Mouse (Mus musculus) heart, adult 18-20 months (tissue): ENCODE measurements around the gene Upk3b. TPM values are rescaled to one million over a fixed set of nuclear protein-coding genes. Genes with fewer than 3 reads are reported as not detected.

Source experiments
- DNase-seq, 2 experiments: peaks; one replicate each; pipeline ENCODE4 v3.0.0; 2021 to 2022; ENCODE audit warnings: mixed read lengths in 1 of 2
- long read RNA-seq, 2 experiments: library from polyadenylated mRNA; stranded (forward); transcript quantifications; one replicate each; pipeline ENCODE4 v2.0.0; 2021
- total RNA-seq, 2 experiments: library from RNA; stranded (reverse); gene quantifications; 2 replicates each; pipeline ENCODE4 v1.2.3; 2021

Upk3b gene
- 10 to 100 TPM; 11.1 to 23.7 TPM for total RNA-seq
- long read RNA-seq, experiment 1, transcript Upk3b-201 (6 exons, 3,530 nt), result major isoform, 19 of 22 reads
- long read RNA-seq, experiment 1, partial matches to known transcripts, result 1 of 22 reads
- long read RNA-seq, experiment 1, other reads (novel, unspliced or antisense), result 2 of 22 reads
- long read RNA-seq, experiment 2, transcript Upk3b-201 (6 exons, 3,530 nt), result major isoform, 11 of 13 reads
- long read RNA-seq, experiment 2, partial matches to known transcripts, result 0 of 13 reads
- long read RNA-seq, experiment 2, other reads (novel, unspliced or antisense), result 2 of 13 reads

- peak in 1 of 2 experiments; percentile 45 for DNase-seq
Observed at GRCm38 (mm10) chr5:136038258-136039214, at the start of gene Upk3b. Upk3b (plus strand) TSS chr5:136038496.

GRCm38 (mm10) chr5:135990601-135991000 lies 47.7 kb upstream of the Upk3b start:
- DNase-seq, result peak; percentile 14 to 50

- DNase-seq, result no peak
Observed at GRCm38 (mm10) chr5:135993381-135993965, 44.8 kb upstream of the Upk3b start.

GRCm38 (mm10) chr5:135994335-135994724 lies 44.0 kb upstream of the Upk3b start:
- DNase-seq, result no peak

GRCm38 (mm10) chr5:135994725-135995687 lies 43.3 kb upstream of the Upk3b start, which contains the start of gene Dtx2:
Dtx2 (plus strand) TSS chr5:135994800.
- DNase-seq, result peak; percentile 94 to 95

- DNase-seq, result no peak
Observed at GRCm38 (mm10) chr5:135996162-135996561, 42.1 kb upstream of the Upk3b start.

- DNase-seq, result no peak
Observed at GRCm38 (mm10) chr5:136001222-136001621, 37.1 kb upstream of the Upk3b start.

GRCm38 (mm10) chr5:136002325-136002724 lies 36.0 kb upstream of the Upk3b start:
- no peak for DNase-seq

- DNase-seq, result no peak
Observed at GRCm38 (mm10) chr5:136002751-136003151, 35.5 kb upstream of the Upk3b start.

GRCm38 (mm10) chr5:136004537-136004936 lies 33.8 kb upstream of the Upk3b start:
- no peak for DNase-seq

GRCm38 (mm10) chr5:136007745-136008144 lies 30.6 kb upstream of the Upk3b start:
- DNase-seq, result no peak

GRCm38 (mm10) chr5:136014877-136015276 lies 23.4 kb upstream of the Upk3b start:
- DNase-seq, result peak; percentile 20 to 42

GRCm38 (mm10) chr5:136015586-136015985 lies 22.7 kb upstream of the Upk3b start:
- peak in 1 of 2 experiments; percentile 15 for DNase-seq

- peak; percentile 19 to 42 for DNase-seq
Observed at GRCm38 (mm10) chr5:136016014-136016876, 22.1 kb upstream of the Upk3b start.

GRCm38 (mm10) chr5:136017262-136017661 lies 21.0 kb upstream of the Upk3b start:
- DNase-seq, result peak; percentile 26 to 50

- no peak for DNase-seq
Observed at GRCm38 (mm10) chr5:136018726-136019125, 19.6 kb upstream of the Upk3b start.

GRCm38 (mm10) chr5:136019907-136020306 lies 18.4 kb upstream of the Upk3b start:
- DNase-seq, result peak in 1 of 2 experiments; percentile 37

- peak in 1 of 2 experiments; percentile 23 for DNase-seq
Observed at GRCm38 (mm10) chr5:136025712-136026111, 12.6 kb upstream of the Upk3b start.

- no peak for DNase-seq
Observed at GRCm38 (mm10) chr5:136026859-136027258, 11.4 kb upstream of the Upk3b start.

- no peak for DNase-seq
Observed at GRCm38 (mm10) chr5:136027612-136028311, 10.5 kb upstream of the Upk3b start.
